Mouse (Mus musculus): ENCODE measurements around the gene Rpl7l1.
A peak's percentile ranks its signal among the peaks of the same experiment; 100 is the strongest.

- peak; percentile 37; the same call in 1 of the 2 replicates for TF ChIP-seq CTCF (IDR thresholded peaks at IDR 0.05; ENCODE audit: borderline replicate concordance, insufficient read depth, low read depth, low read length)
- no peak for TF ChIP-seq POLR2A (IDR thresholded peaks at IDR 0.05; ENCODE audit: borderline replicate concordance, insufficient read depth, low read length)
Observed at GRCm38 (mm10) chr17:46728021-46728420, 54.5 kb downstream of the Rpl7l1 start.

Data from cerebellum, adult 2 months (tissue).